Mouse (Mus musculus): ENCODE measurements around the gene Gm21994. TPM values are rescaled to one million over a fixed set of nuclear protein-coding genes. Genes with fewer than 3 reads are reported as not detected.
"Not testable (repeated sequence)": the region's sequence is repeated elsewhere in the genome, so short reads cannot be mapped to it uniquely, and the experiment has no call there.

The Gm21994 gene
- polyA plus RNA-seq (2015; fragmentation: Nextera tagmentation; extraction: Ambion mirVana), result 3.2 and 4.3 TPM in 2 replicates

- not testable (repeated sequence) for H3K27ac ChIP-seq; H3K9ac ChIP-seq; H3K4me1 ChIP-seq (replicated peaks); H3K4me3 ChIP-seq; H3K36me3 ChIP-seq; H3K27me3 ChIP-seq; ATAC-seq (ENCODE audit: low FRiP score); H3K4me2 ChIP-seq; H3K9me3 ChIP-seq
- WGBS, result 60% methylated on average over 2 of the region's 2 CpGs
Measured at GRCm38 (mm10) chr2:150255491-150255890, at the start of gene Gm21994. Gene Gm21994, minus strand, starts transcription at chr2:150255591.

- Histone ChIP-seq H3K9me3 (no peaks in the 10 kb centered on the region), H3K4me2 (no peak overlapping the region), H3K27me3 (no peaks in the 10 kb centered on the region), H3K4me3 (no peak overlapping the region), H3K9ac (no peak overlapping the region), H3K4me1 (replicated peaks) (no peaks in the 10 kb centered on the region), H3K36me3 (no peaks in the 10 kb centered on the region), H3K27ac (no peak overlapping the region)
- no peak for ATAC-seq (ENCODE audit: low FRiP score)
- WGBS, result 56% methylated on average over 1 of the region's 1 CpGs
Measured at GRCm38 (mm10) chr2:150299096-150299495, 43.7 kb upstream of the Gm21994 start.

DNA sequence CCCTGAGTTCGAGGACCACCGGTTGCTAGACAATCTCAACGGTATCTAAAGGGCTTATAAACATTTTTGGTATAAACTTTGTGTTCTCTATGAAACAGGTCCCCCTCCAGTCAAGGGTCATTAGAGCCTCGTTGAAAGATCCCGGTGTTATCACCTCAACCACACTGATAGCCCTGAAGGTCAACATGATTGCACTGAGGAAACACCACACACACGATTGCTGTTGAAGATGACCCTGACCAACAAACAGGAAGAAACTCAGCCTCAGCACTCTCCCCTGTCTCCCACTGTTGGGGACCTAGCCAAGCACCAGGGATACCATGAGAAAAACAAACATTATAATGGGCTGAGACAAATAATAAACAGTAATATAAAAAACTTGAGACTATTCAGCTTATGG is 38.3 kb upstream of the Gm21994 start:
- Histone ChIP-seq H3K27me3 (no peaks in the 10 kb centered on the region), H3K27ac (no peak overlapping the region), H3K4me2 (no peak overlapping the region), H3K9ac (no peak overlapping the region), H3K4me3 (no peak overlapping the region), H3K36me3 (no peaks in the 10 kb centered on the region), H3K9me3 (no peaks in the 10 kb centered on the region), H3K4me1 (replicated peaks) (no peaks in the 10 kb centered on the region)
- WGBS, result 89% methylated on average over 6 of the region's 6 CpGs
- ATAC-seq (ENCODE audit: low FRiP score), result no peak

- H3K4me2 ChIP-seq; H3K9ac ChIP-seq; H3K36me3 ChIP-seq; H3K4me3 ChIP-seq; H3K27me3 ChIP-seq; H3K9me3 ChIP-seq; H3K27ac ChIP-seq; H3K4me1 ChIP-seq (replicated peaks); ATAC-seq (ENCODE audit: low FRiP score): not testable (repeated sequence)
- 83% methylated on average over 4 of the region's 4 CpGs for WGBS
Measured at GRCm38 (mm10) chr2:150257291-150257690, 1.9 kb upstream of the Gm21994 start, which contains the start of gene Gm14124. Gene Gm14124, plus strand, starts transcription at chr2:150257517.

GRCm38 (mm10) chr2:150256861-150257260 is 1.5 kb upstream of the Gm21994 start:
- H3K4me3 ChIP-seq; H3K27ac ChIP-seq; H3K4me1 ChIP-seq (replicated peaks); H3K27me3 ChIP-seq; ATAC-seq (ENCODE audit: low FRiP score); H3K4me2 ChIP-seq; H3K36me3 ChIP-seq; H3K9ac ChIP-seq; H3K9me3 ChIP-seq: not testable (repeated sequence)
- 73% methylated on average over 2 of the region's 2 CpGs for WGBS

- no peak overlapping the region for H3K9ac ChIP-seq
- H3K9me3 ChIP-seq, result peaks cover 37% of the 10 kb centered on the region
- H3K4me3 ChIP-seq, result no peak overlapping the region
- ATAC-seq (ENCODE audit: low FRiP score), result no peak
- H3K36me3 ChIP-seq, result peaks cover 43% of the 10 kb centered on the region
- no peak overlapping the region for H3K27ac ChIP-seq
- no peaks in the 10 kb centered on the region for H3K27me3 ChIP-seq
- 94% methylated on average over 2 of the region's 2 CpGs for WGBS
- no peaks in the 10 kb centered on the region for H3K4me1 ChIP-seq (replicated peaks)
- no peak overlapping the region for H3K4me2 ChIP-seq
Measured at GRCm38 (mm10) chr2:150243211-150243610, 12.2 kb downstream of the Gm21994 start.

GRCm38 (mm10) chr2:150223263-150223662 is 32.1 kb downstream of the Gm21994 start:
- not testable (repeated sequence) for H3K9ac ChIP-seq; H3K27me3 ChIP-seq; H3K4me3 ChIP-seq; H3K36me3 ChIP-seq; H3K4me1 ChIP-seq (replicated peaks); ATAC-seq (ENCODE audit: low FRiP score); H3K4me2 ChIP-seq; H3K27ac ChIP-seq; H3K9me3 ChIP-seq

DNA sequence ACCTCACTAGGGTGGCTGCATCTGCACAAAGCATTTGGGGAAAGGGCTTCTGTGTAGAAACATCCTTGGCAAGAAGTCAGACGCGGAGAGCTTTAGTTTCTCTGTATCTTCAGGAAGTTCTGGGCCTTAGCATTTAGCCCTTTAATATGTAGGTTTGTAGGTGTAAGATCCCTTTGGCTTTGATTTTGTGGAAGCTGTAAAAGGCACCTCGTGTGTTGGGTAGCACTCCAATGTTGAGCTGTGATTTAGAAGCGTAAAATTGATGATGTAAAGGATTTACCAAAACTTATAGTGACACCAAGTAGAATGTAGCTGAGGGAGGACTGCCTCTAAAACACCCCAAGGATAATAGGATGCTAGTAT is 37.0 kb downstream of the Gm21994 start:
- Histone ChIP-seq H3K9ac (peak overlapping the region; percentile 70), H3K4me3 (peak overlapping the region; percentile 45), H3K4me2 (peak overlapping the region; percentile 54), H3K27ac (peak overlapping the region; percentile 52)
- peak; percentile 4; the same call in 1 of the 2 replicates for ATAC-seq (ENCODE audit: low FRiP score)
- WGBS, result 29% methylated on average over 4 of the region's 4 CpGs
- H3K4me1 ChIP-seq (replicated peaks); H3K36me3 ChIP-seq; H3K27me3 ChIP-seq; H3K9me3 ChIP-seq: not testable (repeated sequence)

- not testable (repeated sequence) for H3K36me3 ChIP-seq; H3K4me1 ChIP-seq (replicated peaks); H3K9me3 ChIP-seq; H3K27me3 ChIP-seq
- Histone ChIP-seq H3K27ac (peak within 1 kb of the TSS; percentile 52), H3K4me3 (peak within 1 kb of the TSS; percentile 45), H3K4me2 (peak within 1 kb of the TSS; percentile 54), H3K9ac (peak within 1 kb of the TSS; percentile 70)
- 2% methylated on average over 15 of the region's 15 CpGs for WGBS
- ATAC-seq (ENCODE audit: low FRiP score), result peak; percentile 100
Measured at GRCm38 (mm10) chr2:150217600-150218362, 37.6 kb downstream of the Gm21994 start, which contains the start of gene Zfp937. Gene Zfp937, plus strand, starts transcription at chr2:150218073.

Other genes with a start within 250 kb of the Gm21994 start
- 11.1 and 11.2 TPM in 2 replicates for gene Zfp120, start 118.9 kb downstream of the Gm21994 start, polyA plus RNA-seq (2015; fragmentation: Nextera tagmentation; extraction: Ambion mirVana)
- not detected in 2 replicates for gene Gm10770, start 75.9 kb downstream of the Gm21994 start, polyA plus RNA-seq (2015; fragmentation: Nextera tagmentation; extraction: Ambion mirVana)
- gene Gm14139, start 73.8 kb downstream of the Gm21994 start, polyA plus RNA-seq (2015; fragmentation: Nextera tagmentation; extraction: Ambion mirVana), result not detected in 2 replicates
- 12.0 and 12.4 TPM in 2 replicates for gene Zfp937, start 37.5 kb downstream of the Gm21994 start, polyA plus RNA-seq (2015; fragmentation: Nextera tagmentation; extraction: Ambion mirVana)
- gene Gm14124, start 1.9 kb upstream of the Gm21994 start, polyA plus RNA-seq (2015; fragmentation: Nextera tagmentation; extraction: Ambion mirVana), result not detected in 2 replicates
- 0.88 and 1.2 TPM in 2 replicates for gene Gm10130, start 68.1 kb upstream of the Gm21994 start, polyA plus RNA-seq (2015; fragmentation: Nextera tagmentation; extraction: Ambion mirVana)
- gene 3300002I08Rik, start 107.2 kb upstream of the Gm21994 start, polyA plus RNA-seq (2015; fragmentation: Nextera tagmentation; extraction: Ambion mirVana), result 14.9 and 15.8 TPM in 2 replicates
- gene Zfp442, start 195.9 kb upstream of the Gm21994 start, polyA plus RNA-seq (2015; fragmentation: Nextera tagmentation; extraction: Ambion mirVana), result 8.0 and 9.3 TPM in 2 replicates
- gene Zfp345, start 229.5 kb upstream of the Gm21994 start, polyA plus RNA-seq (2015; fragmentation: Nextera tagmentation; extraction: Ambion mirVana), result not detected in 2 replicates

Data from hindbrain, embryonic 13.5 days (tissue).